Mouse (Mus musculus): ENCODE measurements around the gene Shd. TPM values are rescaled to one million over a fixed set of nuclear protein-coding genes. Genes with fewer than 3 reads are reported as not detected.
A peak's percentile ranks its signal among the peaks of the same experiment; 100 is the strongest.

Gene Shd
- polyA plus RNA-seq, 1 experiment from 2014 or later, result 187 TPM

- Histone ChIP-seq H3K27me3 (ENCODE audit: control insufficient read depth, insufficient read depth, low read depth, low read length) (no peaks in the 10 kb centered on the region), H3K9ac (ENCODE audit: low read depth, low read length) (no peak overlapping the region), H3K36me3 (ENCODE audit: control insufficient read depth, insufficient read depth, low read length) (peaks cover 22% of the 10 kb centered on the region), H3K4me2 (ENCODE audit: low read length) (no peak overlapping the region), H3K4me1 (ENCODE audit: control insufficient read depth, insufficient read depth, low read length) (peaks cover 7% of the 10 kb centered on the region), H3K27ac (ENCODE audit: low read length) (no peak overlapping the region), H3K9me3 (replicated peaks; ENCODE audit: control insufficient read depth, low read length, poor library complexity, severe bottlenecking) (no peaks in the 10 kb centered on the region), H3K4me3 (ENCODE audit: low read depth, low read length) (no peak overlapping the region)
- no peak for ATAC-seq
- WGBS, result 90% methylated on average over 8 of the region's 8 CpGs
Observed at GRCm38 (mm10) chr17:55990278-55990898, 20.1 kb downstream of the Shd start.

GRCm38 (mm10) chr17:55996007-55996406, 25.7 kb downstream of the Shd start:
- Histone ChIP-seq H3K4me2 (ENCODE audit: low read length) (no peak overlapping the region), H3K27me3 (ENCODE audit: control insufficient read depth, insufficient read depth, low read depth, low read length) (peaks cover 8% of the 10 kb centered on the region), H3K4me3 (ENCODE audit: low read depth, low read length) (no peak overlapping the region), H3K9me3 (replicated peaks; ENCODE audit: control insufficient read depth, low read length, poor library complexity, severe bottlenecking) (no peaks in the 10 kb centered on the region), H3K27ac (ENCODE audit: low read length) (no peak overlapping the region), H3K36me3 (ENCODE audit: control insufficient read depth, insufficient read depth, low read length) (peaks cover 37% of the 10 kb centered on the region), H3K4me1 (ENCODE audit: control insufficient read depth, insufficient read depth, low read length) (no peaks in the 10 kb centered on the region), H3K9ac (ENCODE audit: low read depth, low read length) (no peak overlapping the region)
- WGBS, result 89% methylated on average over 15 of the region's 15 CpGs
- ATAC-seq, result no peak

- Histone ChIP-seq H3K4me3 (ENCODE audit: low read depth, low read length) (no peak overlapping the region), H3K27me3 (ENCODE audit: control insufficient read depth, insufficient read depth, low read depth, low read length) (peaks cover 9% of the 10 kb centered on the region), H3K4me1 (ENCODE audit: control insufficient read depth, insufficient read depth, low read length) (no peaks in the 10 kb centered on the region), H3K27ac (ENCODE audit: low read length) (no peak overlapping the region), H3K9me3 (replicated peaks; ENCODE audit: control insufficient read depth, low read length, poor library complexity, severe bottlenecking) (no peaks in the 10 kb centered on the region), H3K4me2 (ENCODE audit: low read length) (0 out of 2 replicates have a peak overlapping the region, but pooled peaks have one; percentile 6), H3K36me3 (ENCODE audit: control insufficient read depth, insufficient read depth, low read length) (peaks cover 18% of the 10 kb centered on the region), H3K9ac (ENCODE audit: low read depth, low read length) (no peak overlapping the region)
- ATAC-seq, result 0 out of 2 replicates have a peak, but pooled peaks have one; percentile 22
- WGBS, result 7% methylated on average over 30 of the region's 30 CpGs
Observed at GRCm38 (mm10) chr17:55999794-56000499, 29.7 kb downstream of the Shd start.

- Histone ChIP-seq H3K9me3 (replicated peaks; ENCODE audit: control insufficient read depth, low read length, poor library complexity, severe bottlenecking) (no peaks in the 10 kb centered on the region), H3K27me3 (ENCODE audit: control insufficient read depth, insufficient read depth, low read depth, low read length) (peaks cover 9% of the 10 kb centered on the region), H3K9ac (ENCODE audit: low read depth, low read length) (no peak overlapping the region), H3K27ac (ENCODE audit: low read length) (no peak overlapping the region), H3K4me1 (ENCODE audit: control insufficient read depth, insufficient read depth, low read length) (peaks cover 5% of the 10 kb centered on the region; the same call in 1 of the 2 replicates), H3K4me2 (ENCODE audit: low read length) (no peak overlapping the region), H3K4me3 (ENCODE audit: low read depth, low read length) (no peak overlapping the region), H3K36me3 (ENCODE audit: control insufficient read depth, insufficient read depth, low read length) (no peaks in the 10 kb centered on the region)
- ATAC-seq, result no peak
- 96% methylated on average over 3 of the region's 3 CpGs for WGBS
Observed at GRCm38 (mm10) chr17:56003000-56003399, 32.7 kb downstream of the Shd start.

- Histone ChIP-seq H3K4me2 (ENCODE audit: low read length) (no peak within 1 kb of the TSS), H3K27me3 (ENCODE audit: control insufficient read depth, insufficient read depth, low read depth, low read length) (peaks cover 4% of the 10 kb centered on the region), H3K9me3 (replicated peaks; ENCODE audit: control insufficient read depth, low read length, poor library complexity, severe bottlenecking) (no peaks in the 10 kb centered on the region), H3K27ac (ENCODE audit: low read length) (no peak within 1 kb of the TSS), H3K4me1 (ENCODE audit: control insufficient read depth, insufficient read depth, low read length) (peaks cover 14% of the 10 kb centered on the region), H3K9ac (ENCODE audit: low read depth, low read length) (no peak within 1 kb of the TSS), H3K4me3 (ENCODE audit: low read depth, low read length) (no peak within 1 kb of the TSS), H3K36me3 (ENCODE audit: control insufficient read depth, insufficient read depth, low read length) (no peaks in the 10 kb centered on the region)
- ATAC-seq, result no peak
- WGBS, result 65% methylated on average over 13 of the region's 13 CpGs
Observed at GRCm38 (mm10) chr17:56005415-56006061, 35.3 kb downstream of the Shd start, which contains the start of the genes Stap2 and Mpnd. Stap2 (minus strand) TSS chr17:56005584. Mpnd (plus strand) TSS chr17:56005711.

- no peak overlapping the region for H3K27ac ChIP-seq (ENCODE audit: low read length)
- WGBS, result 54% methylated on average over 10 of the region's 10 CpGs
Observed at GRCm38 (mm10) chr17:56006956-56007355, 36.7 kb downstream of the Shd start.

GRCm38 (mm10) chr17:56007444-56008355, 37.4 kb downstream of the Shd start:
- no peaks in the 10 kb centered on the region; the same call in 1 of the 2 replicates for H3K27me3 ChIP-seq (ENCODE audit: control insufficient read depth, insufficient read depth, low read depth, low read length)
- H3K9me3 ChIP-seq (replicated peaks; ENCODE audit: control insufficient read depth, low read length, poor library complexity, severe bottlenecking), result no peaks in the 10 kb centered on the region
- no peaks in the 10 kb centered on the region; the same call in 1 of the 2 replicates for H3K36me3 ChIP-seq (ENCODE audit: control insufficient read depth, insufficient read depth, low read length)
- H3K27ac ChIP-seq (ENCODE audit: low read length), result peak overlapping the region; percentile 97
- H3K4me2 ChIP-seq (ENCODE audit: low read length), result peak overlapping the region; percentile 95
- peak overlapping the region; percentile 79 for H3K4me3 ChIP-seq (ENCODE audit: low read depth, low read length)
- ATAC-seq, result peak; percentile 27
- no peak overlapping the region for H3K9ac ChIP-seq (ENCODE audit: low read depth, low read length)
- 34% methylated on average over 13 of the region's 14 CpGs for WGBS
- peaks cover 26% of the 10 kb centered on the region for H3K4me1 ChIP-seq (ENCODE audit: control insufficient read depth, insufficient read depth, low read length)

More at GRCm38 (mm10) chr17:56006956-56007355, 36.7 kb downstream of the Shd start:
- Histone ChIP-seq H3K9me3 (replicated peaks; ENCODE audit: control insufficient read depth, low read length, poor library complexity, severe bottlenecking) (no peaks in the 10 kb centered on the region), H3K4me3 (ENCODE audit: low read depth, low read length) (no peak overlapping the region), H3K4me1 (ENCODE audit: control insufficient read depth, insufficient read depth, low read length) (peaks cover 24% of the 10 kb centered on the region), H3K4me2 (ENCODE audit: low read length) (no peak overlapping the region), H3K27me3 (ENCODE audit: control insufficient read depth, insufficient read depth, low read depth, low read length) (no peaks in the 10 kb centered on the region; the same call in 1 of the 2 replicates), H3K9ac (ENCODE audit: low read depth, low read length) (no peak overlapping the region), H3K36me3 (ENCODE audit: control insufficient read depth, insufficient read depth, low read length) (no peaks in the 10 kb centered on the region; the same call in 1 of the 2 replicates)
- ATAC-seq, result no peak

- peaks cover 3% of the 10 kb centered on the region; the same call in 1 of the 2 replicates for H3K36me3 ChIP-seq (ENCODE audit: control insufficient read depth, insufficient read depth, low read length)
- H3K4me3 ChIP-seq (ENCODE audit: low read depth, low read length), result peak overlapping the region; percentile 79
- peak; percentile 94 for ATAC-seq
- under 1% methylated on average over 21 of the region's 21 CpGs for WGBS
- H3K27ac ChIP-seq (ENCODE audit: low read length), result peak overlapping the region; percentile 97
- H3K9ac ChIP-seq (ENCODE audit: low read depth, low read length), result peak overlapping the region; percentile 89
- H3K4me1 ChIP-seq (ENCODE audit: control insufficient read depth, insufficient read depth, low read length), result peaks cover 26% of the 10 kb centered on the region
- no peaks in the 10 kb centered on the region; the same call in 1 of the 2 replicates for H3K27me3 ChIP-seq (ENCODE audit: control insufficient read depth, insufficient read depth, low read depth, low read length)
- peak overlapping the region; percentile 95 for H3K4me2 ChIP-seq (ENCODE audit: low read length)
- no peaks in the 10 kb centered on the region for H3K9me3 ChIP-seq (replicated peaks; ENCODE audit: control insufficient read depth, low read length, poor library complexity, severe bottlenecking)
Observed at GRCm38 (mm10) chr17:56008356-56009087, 38.3 kb downstream of the Shd start.
